Mouse (Mus musculus) stomach, postnatal 0 days (tissue): ENCODE results near the gene Rnls.

ENCODE experiments used
- CTCF ChIP-seq: IDR thresholded peaks from 2 replicates; pipeline ENCODE4 v1.5.1; 2016; ENCODE audit warnings: antibody characterized with exemption, low read depth, mild to moderate bottlenecking, moderate library complexity
- EP300 ChIP-seq: optimal IDR thresholded peaks from 2 replicates; pipeline ENCODE3; 2016; ENCODE audit warnings: antibody characterized with exemption

GRCm38 (mm10) chr19:33265245-33265644 lies 126.8 kb downstream of the Rnls start:
- TF ChIP-seq CTCF: no peak
- no peak for TF ChIP-seq EP300
